Mouse (Mus musculus): ENCODE results near the gene Krt35. TPM values are rescaled to one million over a fixed set of nuclear protein-coding genes. Genes with fewer than 3 reads are reported as not detected.

The Krt35 gene
- not detected in 2 replicates for polyA plus RNA-seq (2016; fragmentation: Nextera tagmentation; extraction: Ambion mirVana)

DNA sequence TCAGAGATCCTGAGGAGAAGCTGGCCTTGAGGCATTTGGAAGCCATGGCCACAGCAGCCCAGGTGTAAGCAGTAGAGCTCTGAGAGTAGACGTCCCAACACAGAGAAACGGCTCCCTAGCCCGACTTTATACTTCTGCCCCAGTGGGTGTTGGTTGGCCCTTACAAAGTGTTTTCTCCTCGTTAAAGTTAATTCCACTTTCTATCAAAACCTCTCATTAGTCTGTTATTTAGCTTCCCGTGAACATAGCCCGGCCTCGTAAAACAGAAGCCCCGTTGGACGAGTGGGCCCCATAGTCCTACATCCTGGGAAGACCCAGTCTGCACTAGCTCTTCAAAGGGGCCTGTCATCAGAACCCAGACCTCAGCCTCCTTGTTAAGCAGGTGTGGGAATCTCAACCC lies at the start of gene Krt35:
TSS of gene Krt35 (minus strand) at position 101 of the 400 bp plus-strand sequence.
- Histone ChIP-seq H3K4me2 (replicated peaks) (no peak within 1 kb of the TSS), H3K4me1 (peaks cover 7% of the 10 kb centered on the region; the same call in 1 of the 2 replicates)
- 86% methylated on average over 9 of the region's 9 CpGs for WGBS

GRCm38 (mm10) chr11:100145104-100145503 lies 49.1 kb upstream of the Krt35 start:
- H3K9ac ChIP-seq, result no peak overlapping the region
- H3K4me1 ChIP-seq, result peaks cover 15% of the 10 kb centered on the region
- peaks cover 38% of the 10 kb centered on the region for H3K27me3 ChIP-seq
- H3K9me3 ChIP-seq, result no peaks in the 10 kb centered on the region
- 2% methylated on average over 20 of the region's 20 CpGs for WGBS
- no peak for ATAC-seq (ENCODE audit: insufficient number of reproducible peaks, insufficient read depth, low FRiP score, low TSS enrichment)
- H3K4me3 ChIP-seq, result peak overlapping the region; percentile 22
- no peaks in the 10 kb centered on the region for H3K36me3 ChIP-seq
- peak overlapping the region; percentile 49 for H3K4me2 ChIP-seq (replicated peaks)
- no peak overlapping the region for H3K27ac ChIP-seq

More for the DNA sequence above, at the start of gene Krt35:
- Histone ChIP-seq H3K9me3 (no peaks in the 10 kb centered on the region), H3K36me3 (no peaks in the 10 kb centered on the region), H3K27ac (no peak within 1 kb of the TSS), H3K9ac (no peak within 1 kb of the TSS), H3K4me3 (no peak within 1 kb of the TSS), H3K27me3 (no peaks in the 10 kb centered on the region)
- ATAC-seq (ENCODE audit: insufficient number of reproducible peaks, insufficient read depth, low FRiP score, low TSS enrichment), result no peak

GRCm38 (mm10) chr11:100140966-100141365 lies 44.9 kb upstream of the Krt35 start:
- Histone ChIP-seq H3K4me2 (replicated peaks) (no peak overlapping the region), H3K27me3 (peaks cover 23% of the 10 kb centered on the region), H3K36me3 (no peaks in the 10 kb centered on the region), H3K9me3 (no peaks in the 10 kb centered on the region), H3K9ac (no peak overlapping the region), H3K27ac (no peak overlapping the region), H3K4me1 (peaks cover 25% of the 10 kb centered on the region), H3K4me3 (no peak overlapping the region)
- WGBS, result 87% methylated on average over 21 of the region's 21 CpGs
- ATAC-seq (ENCODE audit: insufficient number of reproducible peaks, insufficient read depth, low FRiP score, low TSS enrichment), result no peak

GRCm38 (mm10) chr11:100139391-100139790 lies 43.4 kb upstream of the Krt35 start:
- Histone ChIP-seq H3K9me3 (no peaks in the 10 kb centered on the region), H3K27ac (peak overlapping the region; percentile 41; the same call in 1 of the 2 replicates), H3K27me3 (peaks cover 7% of the 10 kb centered on the region), H3K9ac (no peak overlapping the region), H3K4me1 (peaks cover 11% of the 10 kb centered on the region; the same call in 1 of the 2 replicates), H3K4me3 (no peak overlapping the region), H3K36me3 (no peaks in the 10 kb centered on the region), H3K4me2 (replicated peaks) (no peak overlapping the region)
- no peak for ATAC-seq (ENCODE audit: insufficient number of reproducible peaks, insufficient read depth, low FRiP score, low TSS enrichment)
- WGBS, result 59% methylated on average over 2 of the region's 2 CpGs

GRCm38 (mm10) chr11:100138809-100139208 lies 42.8 kb upstream of the Krt35 start:
- no peak overlapping the region for H3K4me3 ChIP-seq
- ATAC-seq (ENCODE audit: insufficient number of reproducible peaks, insufficient read depth, low FRiP score, low TSS enrichment), result no peak
- no peak overlapping the region for H3K27ac ChIP-seq
- H3K4me2 ChIP-seq (replicated peaks), result no peak overlapping the region
- no peak overlapping the region for H3K9ac ChIP-seq
- no peaks in the 10 kb centered on the region for H3K36me3 ChIP-seq
- H3K9me3 ChIP-seq, result no peaks in the 10 kb centered on the region
- peaks cover 1% of the 10 kb centered on the region for H3K27me3 ChIP-seq
- H3K4me1 ChIP-seq, result peaks cover 11% of the 10 kb centered on the region; the same call in 1 of the 2 replicates
- 43% methylated on average over 7 of the region's 7 CpGs for WGBS

- ATAC-seq (ENCODE audit: insufficient number of reproducible peaks, insufficient read depth, low FRiP score, low TSS enrichment), result no peak
- no peaks in the 10 kb centered on the region for H3K27me3 ChIP-seq
- no peaks in the 10 kb centered on the region for H3K36me3 ChIP-seq
- no peaks in the 10 kb centered on the region for H3K9me3 ChIP-seq
- H3K4me3 ChIP-seq, result no peak overlapping the region
- 54% methylated on average over 5 of the region's 5 CpGs for WGBS
- H3K27ac ChIP-seq, result 0 out of 2 replicates have a peak overlapping the region, but pooled peaks have one; percentile 27
- H3K4me1 ChIP-seq, result peaks cover 11% of the 10 kb centered on the region; the same call in 1 of the 2 replicates
- no peak overlapping the region for H3K9ac ChIP-seq
- no peak overlapping the region for H3K4me2 ChIP-seq (replicated peaks)
Observed at GRCm38 (mm10) chr11:100137693-100138092, 41.7 kb upstream of the Krt35 start.

DNA sequence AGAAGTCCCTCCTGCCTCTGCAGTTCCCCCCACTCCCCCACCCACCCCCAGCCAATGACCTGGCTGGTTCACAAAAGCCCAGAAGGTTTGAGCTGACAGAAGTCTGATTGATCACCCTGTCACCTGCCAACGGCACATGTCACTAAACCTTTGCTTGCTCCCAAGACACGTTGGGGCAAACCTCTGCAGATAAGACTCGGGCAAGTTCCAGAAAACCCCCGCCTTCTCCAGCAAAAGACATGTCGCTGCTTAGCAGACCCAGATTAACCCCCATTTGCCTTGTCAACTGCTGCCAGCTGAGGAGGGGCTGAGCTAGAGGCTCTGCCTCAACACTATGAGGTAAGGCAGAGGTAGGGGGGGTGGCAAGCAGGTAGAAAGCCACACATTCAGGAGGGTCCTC lies 40.5 kb upstream of the Krt35 start:
- no peaks in the 10 kb centered on the region for H3K27me3 ChIP-seq
- no peaks in the 10 kb centered on the region for H3K36me3 ChIP-seq
- ATAC-seq (ENCODE audit: insufficient number of reproducible peaks, insufficient read depth, low FRiP score, low TSS enrichment), result no peak
- peaks cover 11% of the 10 kb centered on the region; the same call in 1 of the 2 replicates for H3K4me1 ChIP-seq
- H3K9ac ChIP-seq, result no peak overlapping the region
- no peak overlapping the region for H3K4me3 ChIP-seq
- no peak overlapping the region for H3K4me2 ChIP-seq (replicated peaks)
- no peak overlapping the region for H3K27ac ChIP-seq
- WGBS, result 49% methylated on average over 5 of the region's 5 CpGs
- no peaks in the 10 kb centered on the region for H3K9me3 ChIP-seq

DNA sequence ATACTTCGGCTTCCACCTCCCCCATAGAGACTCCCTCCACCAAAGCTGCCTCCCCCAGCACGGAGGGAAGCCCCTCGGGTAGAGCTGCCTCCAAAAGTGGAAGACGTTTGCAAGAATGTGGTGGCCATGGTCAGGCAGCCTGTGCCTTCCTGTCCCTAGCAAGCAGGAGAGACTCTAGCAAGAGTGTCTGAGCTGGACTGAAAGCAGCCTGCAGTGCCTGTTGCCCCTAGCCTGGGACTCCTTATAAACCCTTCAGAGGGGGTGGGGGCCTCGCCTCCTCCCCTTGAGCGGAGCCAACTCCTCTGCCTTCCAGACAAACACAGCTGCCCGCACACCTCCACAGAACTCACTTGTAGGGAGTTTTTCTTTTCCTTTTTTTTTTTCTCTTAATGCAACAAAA lies 39.7 kb upstream of the Krt35 start, which contains the start of gene Krt15:
TSS of gene Krt15 (minus strand) at position 198 of the 400 bp plus-strand sequence.
- peaks cover 11% of the 10 kb centered on the region; the same call in 1 of the 2 replicates for H3K4me1 ChIP-seq
- no peak within 1 kb of the TSS for H3K4me2 ChIP-seq (replicated peaks)
- 61% methylated on average over 7 of the region's 7 CpGs for WGBS
- H3K9ac ChIP-seq, result no peak within 1 kb of the TSS
- no peak for ATAC-seq (ENCODE audit: insufficient number of reproducible peaks, insufficient read depth, low FRiP score, low TSS enrichment)
- no peaks in the 10 kb centered on the region for H3K27me3 ChIP-seq
- H3K4me3 ChIP-seq, result no peak within 1 kb of the TSS
- H3K36me3 ChIP-seq, result no peaks in the 10 kb centered on the region
- H3K27ac ChIP-seq, result no peak within 1 kb of the TSS
- no peaks in the 10 kb centered on the region for H3K9me3 ChIP-seq

DNA sequence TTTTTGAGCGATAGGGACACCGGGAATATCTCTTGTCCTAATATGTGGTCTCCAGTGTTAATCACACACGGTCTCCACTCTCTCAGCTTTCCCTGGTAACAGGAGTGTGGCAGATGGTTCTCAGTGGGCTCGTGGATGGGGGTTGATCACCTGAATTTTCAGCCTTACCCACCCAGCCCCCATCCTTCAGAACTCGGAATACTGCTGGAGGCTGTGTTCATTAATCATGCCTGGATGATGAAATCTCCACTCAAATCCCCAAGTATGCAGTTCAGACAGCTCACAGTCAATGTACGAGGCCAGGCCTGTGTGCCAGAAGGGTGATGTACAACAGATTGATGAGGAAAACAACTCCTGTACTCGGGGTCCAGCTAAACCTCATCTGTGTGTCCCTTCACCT lies 28.9 kb upstream of the Krt35 start:
- Histone ChIP-seq H3K36me3 (no peaks in the 10 kb centered on the region), H3K9ac (no peak overlapping the region), H3K27ac (no peak overlapping the region), H3K9me3 (no peaks in the 10 kb centered on the region), H3K4me1 (no peaks in the 10 kb centered on the region), H3K4me3 (no peak overlapping the region), H3K27me3 (no peaks in the 10 kb centered on the region), H3K4me2 (replicated peaks) (no peak overlapping the region)
- WGBS, result 79% methylated on average over 7 of the region's 7 CpGs
- ATAC-seq (ENCODE audit: insufficient number of reproducible peaks, insufficient read depth, low FRiP score, low TSS enrichment), result no peak

DNA sequence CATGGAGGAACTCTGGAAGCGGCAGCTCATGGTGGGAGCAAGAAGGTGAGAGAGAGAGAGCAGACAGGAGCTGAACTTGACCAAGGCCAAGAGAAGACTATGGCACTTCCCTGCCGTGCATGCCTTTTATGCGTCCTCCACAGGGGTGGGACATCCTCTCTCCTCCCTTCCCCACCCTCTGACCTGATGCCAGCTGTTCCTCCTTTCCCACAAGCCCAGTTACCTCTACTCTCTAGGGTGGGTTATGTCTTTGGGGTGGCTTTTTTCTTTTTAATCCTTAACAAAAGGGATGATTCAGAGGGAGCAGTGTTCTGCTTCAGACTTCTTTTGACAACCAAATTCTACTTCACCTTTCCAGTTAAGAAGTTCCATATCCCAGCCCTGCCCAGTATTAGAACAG lies 25.4 kb upstream of the Krt35 start, which contains the start of gene Krt13:
TSS of gene Krt13 (minus strand) at position 101 of the 400 bp plus-strand sequence.
- Histone ChIP-seq H3K4me2 (replicated peaks) (no peak within 1 kb of the TSS), H3K27me3 (no peaks in the 10 kb centered on the region), H3K9ac (no peak within 1 kb of the TSS), H3K4me3 (no peak within 1 kb of the TSS), H3K4me1 (no peaks in the 10 kb centered on the region), H3K36me3 (no peaks in the 10 kb centered on the region), H3K27ac (no peak within 1 kb of the TSS), H3K9me3 (no peaks in the 10 kb centered on the region)
- WGBS, result 72% methylated on average over 3 of the region's 3 CpGs
- no peak for ATAC-seq (ENCODE audit: insufficient number of reproducible peaks, insufficient read depth, low FRiP score, low TSS enrichment)

- H3K27ac ChIP-seq, result no peak overlapping the region
- no peak for ATAC-seq (ENCODE audit: insufficient number of reproducible peaks, insufficient read depth, low FRiP score, low TSS enrichment)
- no peak overlapping the region for H3K4me2 ChIP-seq (replicated peaks)
- H3K9ac ChIP-seq, result no peak overlapping the region
- H3K9me3 ChIP-seq, result no peaks in the 10 kb centered on the region
- 87% methylated on average over 5 of the region's 5 CpGs for WGBS
- no peaks in the 10 kb centered on the region for H3K4me1 ChIP-seq
- H3K36me3 ChIP-seq, result no peaks in the 10 kb centered on the region
- no peak overlapping the region for H3K4me3 ChIP-seq
- H3K27me3 ChIP-seq, result no peaks in the 10 kb centered on the region
Observed at GRCm38 (mm10) chr11:100120331-100120730, 24.3 kb upstream of the Krt35 start.

DNA sequence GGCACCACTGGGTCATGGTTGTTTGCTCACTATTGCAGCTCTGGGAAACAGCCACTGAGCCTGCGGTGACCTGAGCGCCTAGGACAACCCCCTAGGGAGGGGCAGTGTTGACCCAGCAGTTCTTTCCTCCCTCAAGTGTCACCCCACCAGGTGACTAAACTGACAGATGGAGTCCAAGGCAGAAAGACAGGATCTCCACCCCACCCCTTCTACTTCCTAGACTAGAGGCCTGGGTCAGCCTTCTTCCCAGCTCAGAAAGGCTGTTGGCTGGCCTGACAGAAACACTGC lies 17.6 kb upstream of the Krt35 start:
- Histone ChIP-seq H3K27me3 (no peaks in the 10 kb centered on the region), H3K9ac (no peak overlapping the region), H3K4me3 (no peak overlapping the region), H3K4me1 (no peaks in the 10 kb centered on the region), H3K4me2 (replicated peaks) (no peak overlapping the region), H3K27ac (no peak overlapping the region), H3K36me3 (no peaks in the 10 kb centered on the region), H3K9me3 (no peaks in the 10 kb centered on the region)
- ATAC-seq (ENCODE audit: insufficient number of reproducible peaks, insufficient read depth, low FRiP score, low TSS enrichment), result no peak
- 69% methylated on average over 2 of the region's 2 CpGs for WGBS

Measured in embryonic facial prominence, embryonic 12.5 days (tissue).